Mouse (Mus musculus) heart, embryonic 13.5 days (tissue): ENCODE measurements around the gene Qars. TPM values are rescaled to one million over a fixed set of nuclear protein-coding genes. Genes with fewer than 3 reads are reported as not detected.

Source experiments
- ATAC-seq: fragments of 200-750 bp; cut with Nextera tagmentation; 2 replicates; pipeline ENCODE4 v1.8.0; 2017; ENCODE audit warnings: moderate TSS enrichment; ENCODE audit not compliant: insufficient number of reproducible peaks, low FRiP score, low TSS enrichment; ENCODE audit errors: extremely low read depth
- H3K27ac ChIP-seq: fragments of 300-500 bp; sonication (generic); replicated peaks from 2 replicates; pipeline ENCODE4 v1.5.1; 2015; ENCODE audit warnings: moderate library complexity, mild to moderate bottlenecking, inconsistent platforms
- H3K27me3 ChIP-seq: fragments of 300-500 bp; sonication (generic); replicated peaks from 2 replicates; pipeline ENCODE4 v1.6.1; 2015; ENCODE audit warnings: mild to moderate bottlenecking, inconsistent platforms
- H3K36me3 ChIP-seq: fragments of 300-500 bp; sonication (generic); 2 replicates; pipeline ENCODE4 v1.6.1; 2015; ENCODE audit warnings: mild to moderate bottlenecking, inconsistent platforms
- H3K4me1 ChIP-seq: fragments of 300-500 bp; sonication (generic); 2 replicates; pipeline ENCODE4 v1.6.1; 2015; ENCODE audit warnings: inconsistent platforms
- H3K4me2 ChIP-seq: fragments of 300-500 bp; sonication (generic); 2 replicates; pipeline ENCODE4 v1.6.1; 2015; ENCODE audit warnings: inconsistent platforms, mild to moderate bottlenecking, moderate library complexity
- H3K4me3 ChIP-seq: fragments of 300-500 bp; sonication (generic); 2 replicates; pipeline ENCODE4 v1.5.1; 2015; ENCODE audit warnings: moderate library complexity, mild to moderate bottlenecking, inconsistent platforms
- H3K9ac ChIP-seq: fragments of 300-500 bp; sonication (generic); 2 replicates; pipeline ENCODE4 v1.6.1; 2015; ENCODE audit warnings: inconsistent platforms, mild to moderate bottlenecking, moderate library complexity
- H3K9me3 ChIP-seq: fragments of 300-500 bp; sonication (generic); 2 replicates; pipeline ENCODE4 v1.6.1; 2016; ENCODE audit warnings: inconsistent platforms
- WGBS: fragments of 180-500 bp; shearing (Covaris S2); methylation state at CpG from one replicate; pipeline ENCODE4 v1.1.7; 2015; ENCODE audit warnings: mixed read lengths; 5-methylcytosine and 5-hydroxymethylcytosine counted together
- polyA plus RNA-seq: library from polyadenylated mRNA; unstranded; fragments of >200 nt; fragmentation: Nextera tagmentation; extraction: Ambion mirVana; gene quantifications from 2 replicates; pipeline ENCODE4 v1.2.1, GENCODE M21; 2015

Gene Qars
- polyA plus RNA-seq, 1 experiment from 2014 or later = 69.0 TPM

GRCm38 (mm10) chr9:108489215-108489614, 18.3 kb upstream of the Qars start:
- Histone ChIP-seq H3K4me3 (no peak overlapping the region), H3K4me1 (peaks cover 20% of the 10 kb centered on the region), H3K27me3 (no peaks in the 10 kb centered on the region), H3K4me2 (no peak overlapping the region), H3K9me3 (no peaks in the 10 kb centered on the region), H3K9ac (peak overlapping the region; percentile 99; the same call in 1 of the 2 replicates), H3K36me3 (peaks cover 85% of the 10 kb centered on the region), H3K27ac (peak overlapping the region; percentile 98; the same call in 1 of the 2 replicates)
- 94% methylated on average over 20 of the region's 20 CpGs for WGBS
- ATAC-seq = no peak

GRCm38 (mm10) chr9:108489702-108490558, 17.6 kb upstream of the Qars start:
- WGBS = 65% methylated on average over 26 of the region's 26 CpGs
- 0 out of 2 replicates have a peak, but pooled peaks have one; percentile 0 for ATAC-seq
- H3K9me3 ChIP-seq = no peaks in the 10 kb centered on the region

DNA sequence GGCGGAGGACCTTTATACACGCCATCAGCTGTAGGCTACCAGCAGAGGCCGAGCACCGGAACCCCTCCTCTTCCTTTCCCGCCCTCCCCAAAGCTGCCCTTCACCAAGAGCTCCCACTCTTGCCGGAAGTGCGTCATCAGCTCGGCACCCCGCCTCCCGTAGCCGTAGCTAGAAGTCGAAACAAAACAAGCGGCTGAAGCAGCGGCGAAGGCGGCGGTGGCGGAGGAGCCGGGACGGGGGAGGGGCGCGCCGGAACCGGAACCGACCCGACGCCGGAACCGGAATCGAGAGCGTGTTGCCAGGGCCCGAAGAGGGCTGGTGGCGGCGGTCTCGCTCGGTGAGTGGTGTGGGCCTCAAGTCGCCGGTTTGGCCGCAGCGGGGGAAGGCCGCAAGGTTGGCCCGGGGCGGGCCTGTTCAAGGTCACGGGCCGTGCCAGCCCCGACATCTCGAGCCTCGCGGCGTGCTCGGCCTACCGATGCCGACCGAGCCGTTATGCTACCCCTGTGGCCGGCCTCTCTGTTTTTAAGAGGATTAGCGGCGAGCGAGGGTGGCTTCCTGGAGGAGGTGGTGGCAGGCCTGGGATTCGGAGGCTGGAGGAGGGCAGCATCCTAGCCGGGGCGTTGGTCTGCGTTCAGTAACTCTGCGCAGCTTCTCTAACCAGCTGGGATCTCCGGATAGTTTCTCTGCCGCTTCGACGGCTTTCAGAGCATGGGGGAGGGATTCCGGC, 16.8 kb upstream of the Qars start, which contains the start of gene Usp19:
Gene Usp19 (plus strand): TSS at position 44 of the 727 bp plus-strand sequence.
- peaks cover 20% of the 10 kb centered on the region for H3K4me1 ChIP-seq
- H3K9ac ChIP-seq = peak within 1 kb of the TSS; percentile 99
- peaks cover 85% of the 10 kb centered on the region for H3K36me3 ChIP-seq
- under 1% methylated on average over 69 of the region's 69 CpGs for WGBS
- H3K4me2 ChIP-seq = peak within 1 kb of the TSS; percentile 95
- ATAC-seq = peak; percentile 85
- peak within 1 kb of the TSS; percentile 98 for H3K27ac ChIP-seq
- H3K9me3 ChIP-seq = no peaks in the 10 kb centered on the region
- peak within 1 kb of the TSS; percentile 97 for H3K4me3 ChIP-seq
- H3K27me3 ChIP-seq = no peaks in the 10 kb centered on the region

More at GRCm38 (mm10) chr9:108489702-108490558, 17.6 kb upstream of the Qars start:
- Histone ChIP-seq H3K27ac (peak overlapping the region; percentile 98), H3K9ac (peak overlapping the region; percentile 99), H3K4me2 (peak overlapping the region; percentile 95), H3K36me3 (peaks cover 85% of the 10 kb centered on the region), H3K4me1 (peaks cover 20% of the 10 kb centered on the region), H3K27me3 (no peaks in the 10 kb centered on the region), H3K4me3 (peak overlapping the region; percentile 97)

GRCm38 (mm10) chr9:108491286-108491580, 16.3 kb upstream of the Qars start:
- peaks cover 20% of the 10 kb centered on the region for H3K4me1 ChIP-seq
- H3K9ac ChIP-seq = peak overlapping the region; percentile 99
- H3K9me3 ChIP-seq = no peaks in the 10 kb centered on the region
- ATAC-seq = no peak
- peak overlapping the region; percentile 98 for H3K27ac ChIP-seq
- WGBS = 2% methylated on average over 12 of the region's 12 CpGs
- peaks cover 85% of the 10 kb centered on the region for H3K36me3 ChIP-seq
- no peaks in the 10 kb centered on the region for H3K27me3 ChIP-seq
- H3K4me2 ChIP-seq = peak overlapping the region; percentile 95
- H3K4me3 ChIP-seq = peak overlapping the region; percentile 97

GRCm38 (mm10) chr9:108492043-108492750, 15.3 kb upstream of the Qars start:
- Histone ChIP-seq H3K27ac (peak overlapping the region; percentile 98), H3K9ac (peak overlapping the region; percentile 99), H3K4me2 (peak overlapping the region; percentile 95), H3K4me1 (peaks cover 20% of the 10 kb centered on the region), H3K9me3 (no peaks in the 10 kb centered on the region), H3K4me3 (peak overlapping the region; percentile 97), H3K27me3 (no peaks in the 10 kb centered on the region), H3K36me3 (peaks cover 85% of the 10 kb centered on the region)
- 78% methylated on average over 16 of the region's 16 CpGs for WGBS
- ATAC-seq = no peak

GRCm38 (mm10) chr9:108493246-108493645, 14.3 kb upstream of the Qars start:
- H3K9ac ChIP-seq = no peak overlapping the region
- H3K9me3 ChIP-seq = no peaks in the 10 kb centered on the region
- ATAC-seq = no peak
- WGBS = 94% methylated on average over 8 of the region's 8 CpGs
- no peaks in the 10 kb centered on the region for H3K27me3 ChIP-seq
- no peak overlapping the region for H3K4me3 ChIP-seq
- peaks cover 85% of the 10 kb centered on the region for H3K36me3 ChIP-seq
- peaks cover 20% of the 10 kb centered on the region for H3K4me1 ChIP-seq
- no peak overlapping the region for H3K4me2 ChIP-seq
- no peak overlapping the region for H3K27ac ChIP-seq

GRCm38 (mm10) chr9:108494146-108494825, 13.2 kb upstream of the Qars start:
- H3K36me3 ChIP-seq = peaks cover 85% of the 10 kb centered on the region
- H3K4me3 ChIP-seq = no peak overlapping the region
- peaks cover 20% of the 10 kb centered on the region for H3K4me1 ChIP-seq
- 88% methylated on average over 19 of the region's 19 CpGs for WGBS
- H3K27me3 ChIP-seq = no peaks in the 10 kb centered on the region
- no peak for ATAC-seq
- no peak overlapping the region for H3K4me2 ChIP-seq
- H3K9ac ChIP-seq = no peak overlapping the region
- H3K27ac ChIP-seq = no peak overlapping the region
- H3K9me3 ChIP-seq = no peaks in the 10 kb centered on the region

DNA sequence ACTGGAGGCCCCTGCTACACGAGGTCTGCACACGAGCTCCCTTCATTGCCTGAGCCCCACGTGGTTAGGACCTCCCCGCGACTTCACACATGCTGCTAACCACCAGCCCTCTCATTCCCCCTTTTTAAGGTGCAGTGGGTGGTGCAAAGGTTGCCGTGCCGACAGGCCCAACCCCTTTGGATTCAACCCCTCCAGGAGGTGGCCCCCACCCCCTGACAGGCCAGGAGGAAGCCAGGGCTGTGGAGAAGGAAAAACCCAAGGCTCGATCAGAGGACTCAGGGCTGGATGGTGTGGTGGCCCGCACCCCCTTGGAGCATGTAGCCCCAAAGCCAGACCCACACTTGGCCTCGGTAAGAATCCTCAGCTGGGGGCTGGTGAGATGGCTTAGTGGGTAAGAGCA, 12.6 kb upstream of the Qars start:
- H3K27ac ChIP-seq = no peak overlapping the region
- no peaks in the 10 kb centered on the region for H3K27me3 ChIP-seq
- H3K4me2 ChIP-seq = no peak overlapping the region
- no peaks in the 10 kb centered on the region for H3K9me3 ChIP-seq
- H3K4me3 ChIP-seq = no peak overlapping the region
- WGBS = 80% methylated on average over 10 of the region's 10 CpGs
- H3K9ac ChIP-seq = no peak overlapping the region
- ATAC-seq = no peak
- H3K36me3 ChIP-seq = peaks cover 85% of the 10 kb centered on the region
- peaks cover 19% of the 10 kb centered on the region for H3K4me1 ChIP-seq

- Histone ChIP-seq H3K27me3 (no peaks in the 10 kb centered on the region), H3K4me3 (no peak overlapping the region), H3K4me2 (no peak overlapping the region), H3K36me3 (peaks cover 96% of the 10 kb centered on the region), H3K9me3 (no peaks in the 10 kb centered on the region), H3K9ac (no peak overlapping the region), H3K4me1 (no peaks in the 10 kb centered on the region), H3K27ac (no peak overlapping the region)
- no peak for ATAC-seq
- WGBS = 94% methylated on average over 7 of the region's 7 CpGs
Measured at GRCm38 (mm10) chr9:108499231-108499630, 8.3 kb upstream of the Qars start.

DNA sequence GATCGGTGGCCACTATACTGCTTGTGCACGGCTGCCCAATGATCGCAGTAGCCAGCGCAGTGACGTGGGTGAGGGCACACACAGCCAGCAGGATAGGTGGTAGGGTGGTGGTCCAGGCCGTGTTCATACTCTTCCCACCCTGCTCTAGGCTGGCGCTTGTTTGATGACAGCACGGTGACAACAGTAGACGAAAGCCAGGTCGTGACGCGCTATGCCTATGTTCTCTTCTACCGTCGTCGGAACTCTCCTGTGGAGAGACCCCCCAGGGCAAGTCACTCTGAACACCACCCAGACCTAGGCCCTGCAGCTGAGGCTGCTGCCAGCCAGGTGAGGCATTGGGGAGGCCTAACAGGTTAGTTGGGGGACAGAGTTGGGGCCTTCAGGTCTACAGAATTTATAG, 7.6 kb upstream of the Qars start:
- no peak for ATAC-seq
- H3K4me1 ChIP-seq = no peaks in the 10 kb centered on the region
- H3K4me2 ChIP-seq = no peak overlapping the region
- no peaks in the 10 kb centered on the region for H3K27me3 ChIP-seq
- 84% methylated on average over 15 of the region's 15 CpGs for WGBS
- peaks cover 89% of the 10 kb centered on the region for H3K36me3 ChIP-seq
- H3K4me3 ChIP-seq = no peak overlapping the region
- H3K9me3 ChIP-seq = no peaks in the 10 kb centered on the region
- no peak overlapping the region for H3K27ac ChIP-seq
- no peak overlapping the region for H3K9ac ChIP-seq
